Mouse (Mus musculus) monocyte, adult 2 months (primary cell): ENCODE results near the gene Pfkl.
A peak's percentile ranks its signal among the peaks of the same experiment; 100 is the strongest.
"Not testable (repeated sequence)": the region's sequence is repeated elsewhere in the genome, so short reads cannot be mapped to it uniquely, and the experiment has no call there.

Source experiments
- DNase-seq, 2 experiments: peaks; one replicate each; pipeline ENCODE4 v3.0.0; 2022; ENCODE audit warnings: low spot score in 2 of 2, low read depth in 1 of 2

The Pfkl gene

DNA sequence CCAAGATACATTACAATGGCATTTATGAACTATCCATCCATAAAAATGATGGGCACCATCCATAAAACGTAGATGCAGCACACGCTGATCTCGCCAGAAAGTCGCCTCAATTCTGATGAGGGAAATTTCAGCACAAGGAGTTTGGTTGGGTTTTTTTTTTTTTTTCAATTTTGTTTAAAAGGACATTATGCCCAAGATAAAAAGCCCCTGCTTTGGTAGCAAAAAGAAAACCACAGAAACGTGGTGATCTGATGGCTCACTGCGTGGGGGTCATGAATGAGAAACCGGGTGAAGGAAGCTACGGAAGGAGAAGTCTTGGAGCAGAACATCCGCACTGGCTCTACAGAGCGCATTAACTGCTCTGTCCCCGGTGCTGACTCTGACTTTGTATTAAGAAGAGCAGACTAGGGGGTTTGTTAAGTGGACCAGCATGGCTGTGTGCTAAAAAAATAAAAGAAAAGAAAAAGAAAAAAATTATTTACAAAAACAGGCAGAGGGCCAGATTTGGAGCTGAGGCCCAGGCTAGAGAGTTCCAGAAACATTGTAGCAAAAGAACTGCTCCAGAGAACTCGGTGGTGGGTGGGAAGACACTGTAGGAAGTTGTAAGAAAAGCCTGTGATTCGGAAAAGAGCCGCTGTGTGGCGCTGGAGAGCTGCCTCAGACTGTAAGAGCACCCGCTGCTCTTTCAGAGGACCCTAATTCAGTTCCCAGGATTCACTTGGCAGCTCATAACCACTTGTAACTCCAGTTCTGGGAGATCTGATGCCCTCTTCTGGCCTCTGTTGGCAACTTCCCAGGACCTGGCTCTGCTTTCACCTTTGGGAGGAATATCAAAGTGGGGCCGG, 38.0 kb downstream of the Pfkl start:
- peak in 1 of 2 experiments; percentile 39 for DNase-seq

- DNase-seq, result peak in 1 of 2 experiments; percentile 49
These were observed 38.7 kb downstream of the Pfkl start for GRCm38 (mm10) chr10:77971191-77971590.

GRCm38 (mm10) chr10:77970481-77970880, 39.4 kb downstream of the Pfkl start, which contains the start of gene Trpm2:
TSS of gene Trpm2 (minus strand) at chr10:77970563.
- peak; percentile 66 to 69 for DNase-seq

DNA sequence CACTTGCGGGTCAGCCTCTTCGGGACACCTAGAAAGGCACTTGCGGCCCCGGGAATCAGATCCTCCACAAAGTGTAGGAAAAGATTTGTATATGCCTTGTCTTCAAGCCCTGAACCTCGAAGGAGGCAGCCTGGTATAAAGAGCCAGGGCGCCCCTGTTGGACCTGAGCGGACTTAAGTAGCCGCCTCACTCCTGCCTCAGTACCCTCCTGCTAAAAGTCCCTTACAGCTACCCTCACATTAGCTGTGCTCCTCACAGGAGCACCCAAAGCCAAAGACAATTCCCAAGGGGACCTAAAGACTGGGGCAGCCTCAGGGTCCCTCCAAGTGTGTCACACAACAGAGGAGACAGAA, 39.9 kb downstream of the Pfkl start:
- DNase-seq, result no peak

DNA sequence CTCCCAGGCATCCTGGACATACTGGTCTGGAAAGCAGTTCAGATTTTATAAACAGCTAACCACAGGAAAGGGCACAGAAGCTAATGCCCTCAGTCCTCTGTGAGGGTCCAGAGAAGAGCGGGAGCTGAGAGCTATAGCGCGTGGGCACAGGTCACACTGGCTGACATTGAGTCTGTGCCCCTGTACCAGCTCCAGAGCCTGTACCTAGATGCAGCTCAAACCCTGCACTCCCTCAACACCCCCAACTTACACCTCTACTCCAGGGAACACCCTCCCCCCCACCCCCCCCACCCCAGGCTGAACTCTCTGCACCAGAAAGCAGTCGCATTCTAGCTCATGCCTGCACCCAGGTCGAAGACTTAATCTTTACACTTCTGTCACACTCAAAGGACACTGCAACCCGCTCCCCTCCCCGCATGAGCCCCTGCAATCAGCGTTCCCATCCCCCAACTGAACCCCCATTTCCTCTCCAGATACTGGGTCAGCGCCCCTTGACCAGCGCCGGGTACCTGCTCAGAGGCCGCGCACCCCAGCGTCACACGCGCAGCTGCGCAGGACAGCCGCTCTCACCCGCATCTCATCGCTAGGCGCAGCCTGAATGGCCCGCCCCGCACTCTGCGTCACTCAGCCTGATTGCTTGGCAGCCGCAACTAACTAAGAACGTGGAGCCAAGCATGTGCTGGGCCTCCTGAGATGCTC, 40.5 kb downstream of the Pfkl start:
- peak in 1 of 2 experiments; percentile 57 for DNase-seq

DNA sequence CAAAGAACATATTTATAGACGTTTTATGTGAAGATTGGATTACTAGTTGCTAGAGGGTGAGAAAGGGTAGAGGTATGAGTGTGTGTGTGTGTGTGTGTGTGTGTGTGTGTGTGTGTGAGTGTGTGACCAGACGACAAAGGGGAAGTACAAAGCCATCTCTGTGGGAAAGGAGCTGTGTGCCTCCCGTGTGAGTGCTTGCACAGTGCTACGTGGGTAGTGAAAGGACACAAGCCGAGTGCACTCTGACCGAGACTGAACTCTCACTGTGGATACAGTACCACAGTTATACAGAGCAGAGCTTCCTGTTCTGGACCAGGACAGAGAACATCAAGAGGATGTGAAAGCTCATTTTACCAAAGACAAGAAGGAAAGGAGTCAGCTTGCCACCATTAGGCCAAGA, 45.9 kb downstream of the Pfkl start:
- peak in 1 of 2 experiments; percentile 58 for DNase-seq

DNA sequence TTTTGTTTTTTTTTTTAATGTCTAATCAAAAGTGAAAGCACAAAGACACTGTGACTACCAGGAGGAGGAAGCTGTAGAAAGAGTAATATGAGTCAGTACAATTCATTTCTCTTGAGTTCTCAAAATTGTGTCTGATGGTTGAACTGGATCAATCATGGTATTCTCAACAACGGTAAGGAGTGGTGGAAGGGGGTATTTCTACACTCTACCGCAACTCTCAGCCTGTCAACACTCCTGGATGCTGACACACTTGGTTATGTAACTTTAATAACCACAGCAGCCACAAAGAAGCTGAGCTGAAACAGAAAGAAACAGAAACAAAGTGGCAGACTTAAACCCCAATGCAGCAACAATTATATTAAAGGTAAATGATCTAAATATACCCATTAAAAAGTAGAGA, 47.2 kb downstream of the Pfkl start:
- DNase-seq, result no peak

DNA sequence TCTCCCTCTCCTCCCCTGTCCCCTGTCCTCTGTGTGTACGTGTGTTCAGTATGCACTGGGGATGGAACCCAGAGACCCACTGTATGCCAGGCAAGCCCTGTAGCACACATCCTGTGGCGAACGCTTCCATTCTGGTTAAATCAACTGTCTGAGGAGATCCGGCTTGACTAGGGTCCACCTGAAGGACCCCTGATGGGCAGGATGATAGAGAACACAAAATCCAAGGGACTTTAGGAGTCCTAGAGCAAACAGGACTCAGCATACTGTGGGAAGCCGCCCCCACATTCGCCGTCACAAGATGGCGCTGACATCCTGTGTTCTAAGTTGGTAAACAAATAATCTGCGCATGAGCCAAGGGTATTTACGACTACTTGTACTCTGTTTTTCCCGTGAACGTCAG, 59.4 kb downstream of the Pfkl start:
- not testable (repeated sequence) for DNase-seq

- no peak for DNase-seq
These were observed 70.2 kb downstream of the Pfkl start for GRCm38 (mm10) chr10:77939685-77940084.
